Mouse (Mus musculus) thymus, adult 2 months (tissue): ENCODE data around the gene Gm20388.

ENCODE experiments used
- CTCF ChIP-seq: fragments of 200-500 bp; IDR thresholded peaks from 2 replicates; pipeline ENCODE4 v1.5.1; 2012; ENCODE audit warnings: mild to moderate bottlenecking, control low read depth, low read length, moderate library complexity, borderline replicate concordance; ENCODE audit not compliant: control insufficient read depth, poor library complexity, insufficient read depth; ENCODE audit errors: extremely low read depth
- POLR2A ChIP-seq: fragments of 200-500 bp; IDR thresholded peaks from 2 replicates; pipeline ENCODE4 v1.6.1; 2012; ENCODE audit warnings: mild to moderate bottlenecking, low read length, control low read depth, moderate library complexity; ENCODE audit not compliant: control insufficient read depth, poor library complexity, insufficient read depth; ENCODE audit errors: extremely low read depth

GRCm38 (mm10) chr8:123707137-123707536 lies 3796.5 kb downstream of the Gm20388 start:
- no peak for TF ChIP-seq CTCF
- no peak for TF ChIP-seq POLR2A
